Mouse (Mus musculus) stomach, postnatal 0 days (tissue): ENCODE results near the gene Dnal1.

Experiments
- CTCF ChIP-seq: IDR thresholded peaks from 2 replicates; pipeline ENCODE4 v1.5.1; 2016; ENCODE audit warnings: antibody characterized with exemption, low read depth, mild to moderate bottlenecking, moderate library complexity
- EP300 ChIP-seq: optimal IDR thresholded peaks from 2 replicates; pipeline ENCODE3; 2016; ENCODE audit warnings: antibody characterized with exemption

DNA sequence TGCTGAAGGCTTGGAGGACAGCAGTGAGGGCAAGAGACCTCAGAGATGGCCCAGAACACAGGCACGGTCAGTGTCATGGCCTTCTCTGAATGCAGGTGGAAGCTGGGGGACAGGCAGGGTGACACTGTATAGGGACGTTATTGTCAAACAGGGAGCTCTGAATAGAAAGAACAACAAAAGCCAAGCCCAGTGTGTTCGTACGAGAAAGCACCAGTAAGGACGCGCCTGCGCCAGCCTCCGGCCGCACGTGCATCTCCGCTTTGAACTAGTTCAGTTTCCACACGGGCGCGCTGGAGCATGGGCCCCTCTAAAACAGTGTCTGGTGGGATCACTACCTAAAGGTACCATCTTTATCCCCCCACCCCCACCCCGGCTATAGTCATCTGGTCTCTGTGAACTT is 35.8 kb downstream of the Dnal1 start:
- no peak for TF ChIP-seq EP300
- no peak for TF ChIP-seq CTCF
